Mouse (Mus musculus) thymus, postnatal 0 days (tissue): ENCODE measurements around the gene Nt5c2. TPM values are rescaled to one million over a fixed set of nuclear protein-coding genes. Genes with fewer than 3 reads are reported as not detected.
"Not testable (repeated sequence)": the region's sequence is repeated elsewhere in the genome, so short reads cannot be mapped to it uniquely, and the experiment has no call there.

ENCODE experiments used
- DNase-seq: peaks from one replicate; pipeline ENCODE4 v3.0.0-alpha.2; 2015; ENCODE audit warnings: low spot score
- polyA plus RNA-seq: library from polyadenylated mRNA; unstranded; fragments of >200 nt; fragmentation: Nextera tagmentation; extraction: Ambion mirVana; gene quantifications from 2 replicates; pipeline ENCODE4 v1.2.1, GENCODE M21; 2015

Nt5c2 gene
- polyA plus RNA-seq, 1 experiment from 2014 or later: 120 TPM

DNA sequence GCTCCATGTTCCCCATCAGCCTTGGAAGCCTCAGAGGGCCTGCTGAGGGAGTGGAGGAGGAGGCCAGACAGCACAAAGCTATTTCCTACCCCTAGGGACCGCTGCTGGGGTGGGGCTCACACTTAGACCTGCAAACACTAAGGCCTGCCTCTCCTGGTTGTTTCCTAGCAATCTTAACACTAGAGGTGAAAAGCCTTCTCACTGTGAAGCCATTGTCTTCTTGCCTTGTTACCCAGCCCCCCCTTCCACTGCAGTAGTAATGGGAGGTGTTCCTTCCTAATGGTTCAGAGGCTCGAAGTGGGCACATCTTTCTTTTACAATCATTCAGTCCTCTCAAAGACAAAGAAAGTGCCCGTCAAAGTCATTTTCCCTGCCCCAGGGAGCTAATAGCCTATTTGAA lies 2.9 kb upstream of the Nt5c2 start:
- no peak for DNase-seq

DNA sequence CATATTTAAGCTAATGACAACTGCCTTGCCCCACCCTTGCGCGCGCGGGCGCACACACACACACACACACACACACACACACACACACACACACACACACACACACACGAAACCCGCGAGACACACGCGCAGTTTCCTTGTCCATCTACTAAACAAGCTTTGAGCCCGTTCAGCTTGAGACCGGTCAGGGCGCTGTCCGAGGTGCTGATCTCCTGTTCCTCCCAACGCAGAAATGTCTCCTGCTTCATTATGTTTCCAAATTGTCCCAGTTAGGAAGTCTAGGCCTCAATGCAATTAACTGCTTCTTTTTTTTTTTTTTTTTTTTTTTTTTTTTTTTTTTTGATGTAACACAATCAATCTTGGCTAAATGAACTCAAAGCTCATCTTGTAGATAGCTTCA lies 1.5 kb upstream of the Nt5c2 start:
- peak; percentile 55 for DNase-seq

DNA sequence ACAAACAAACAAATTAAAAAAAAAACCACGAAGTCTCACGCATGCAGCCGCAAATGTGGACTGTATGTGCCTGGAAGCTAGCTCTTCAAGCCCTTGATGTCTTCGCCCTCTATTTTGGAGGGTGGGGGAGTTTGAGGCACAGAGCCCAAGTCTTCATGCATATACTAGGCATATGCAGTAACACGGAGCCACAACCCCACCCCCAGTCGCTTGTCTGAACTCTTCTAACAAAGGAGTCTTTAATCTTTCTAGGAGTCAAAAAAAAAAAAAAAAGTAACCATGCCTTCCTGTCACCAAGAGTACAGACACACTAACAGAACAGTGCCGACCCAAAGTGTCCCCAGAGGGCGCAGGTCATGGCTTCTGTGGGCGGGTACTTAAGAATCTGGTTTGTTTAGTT lies 1.0 kb upstream of the Nt5c2 start:
- DNase-seq: no peak

DNA sequence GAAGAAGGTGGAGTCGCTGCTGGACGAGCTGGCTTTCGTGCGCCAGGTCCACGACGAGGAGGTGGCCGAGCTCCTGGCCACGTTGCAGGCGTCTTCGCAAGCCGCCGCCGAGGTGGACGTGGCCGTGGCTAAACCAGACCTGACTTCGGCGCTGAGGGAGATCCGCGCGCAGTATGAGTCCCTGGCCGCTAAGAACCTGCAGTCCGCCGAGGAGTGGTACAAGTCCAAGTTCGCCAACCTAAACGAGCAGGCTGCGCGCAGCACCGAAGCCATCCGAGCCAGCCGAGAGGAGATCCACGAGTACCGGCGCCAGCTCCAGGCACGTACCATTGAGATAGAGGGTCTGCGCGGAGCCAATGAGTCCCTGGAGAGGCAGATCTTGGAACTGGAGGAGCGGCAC lies 443 bp upstream of the Nt5c2 start:
- no peak for DNase-seq

DNA sequence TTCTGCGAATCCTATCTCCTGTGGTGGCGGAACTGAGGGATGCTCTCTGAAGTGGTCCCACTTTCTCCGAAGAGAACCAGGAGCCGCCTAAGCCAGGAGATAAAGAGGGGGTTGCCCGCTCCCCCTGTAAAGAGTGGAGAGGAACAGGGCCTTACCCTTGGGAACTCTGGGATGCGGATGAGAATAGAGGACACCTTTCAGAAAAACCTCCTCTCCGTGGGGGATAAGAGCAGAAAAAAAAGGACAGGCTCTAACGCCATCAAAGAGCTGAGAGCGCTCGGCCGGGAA lies 850 bp downstream of the Nt5c2 start:
- no peak for DNase-seq

DNA sequence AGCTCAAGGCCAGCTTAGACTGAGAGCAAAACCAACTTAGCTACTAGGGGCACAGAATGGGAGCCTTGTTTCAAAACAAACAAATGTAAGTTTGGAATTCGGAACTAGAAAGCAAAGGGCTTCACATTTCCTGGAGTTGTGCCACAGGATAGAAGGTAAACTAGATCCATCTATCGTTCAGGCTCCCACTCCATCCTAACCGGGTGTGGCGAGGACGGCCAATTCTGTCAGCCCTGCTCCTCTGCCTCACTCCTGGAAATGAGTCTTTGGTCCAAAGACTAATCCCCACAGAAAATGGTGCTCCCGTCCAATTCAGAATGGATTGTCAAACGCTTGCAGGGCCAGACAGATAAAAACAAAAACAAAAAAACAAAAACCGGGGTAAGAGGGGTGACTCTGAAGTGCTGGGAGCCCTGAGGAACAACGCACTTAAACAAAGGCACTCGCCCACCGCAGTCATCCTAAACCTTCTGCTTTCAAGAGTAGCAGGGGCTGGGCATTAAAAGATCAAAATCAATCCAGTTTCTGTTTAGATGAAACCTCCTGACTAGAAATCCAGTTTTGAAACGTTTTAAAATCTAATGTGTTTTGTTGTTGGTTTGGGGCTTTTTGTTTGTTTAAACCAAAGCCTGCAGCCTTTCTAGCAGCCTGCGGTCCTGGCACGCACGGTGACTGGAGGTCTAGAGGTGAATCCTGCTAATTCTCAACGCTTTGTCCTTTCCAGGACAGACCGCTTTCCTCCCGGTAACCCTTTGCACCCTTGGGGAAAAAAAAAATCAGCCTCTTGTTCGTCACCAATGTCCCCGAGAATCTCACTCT lies 1.4 kb downstream of the Nt5c2 start:
- no peak for DNase-seq

DNA sequence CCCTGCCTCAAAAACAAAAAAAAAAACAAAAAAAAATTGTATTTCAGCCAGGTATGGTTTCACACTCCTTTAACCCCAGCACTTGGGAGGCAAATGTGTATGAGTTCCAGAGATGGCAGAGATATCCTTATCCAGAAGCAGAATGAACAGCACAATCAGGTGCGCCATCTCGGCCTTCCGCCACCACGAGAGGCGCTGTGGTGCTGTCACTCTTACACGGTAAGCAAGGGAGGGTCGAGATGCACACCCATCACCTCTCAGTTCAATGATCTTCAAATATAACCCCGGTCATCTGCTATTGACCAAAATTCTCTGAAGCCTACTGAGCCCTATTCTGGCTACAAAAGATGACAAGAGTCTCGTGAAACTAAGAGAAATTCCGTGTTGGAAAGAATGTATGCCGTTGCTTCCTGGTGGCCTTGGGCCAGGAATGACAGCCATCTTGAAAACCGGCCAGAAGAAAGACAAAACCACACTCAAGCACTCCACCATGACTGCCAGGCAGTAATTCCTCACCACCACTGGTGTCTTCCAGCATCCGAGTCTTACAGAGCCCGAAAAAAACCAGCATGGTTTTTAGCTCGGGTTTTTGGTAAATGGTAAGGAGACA lies 2.3 kb downstream of the Nt5c2 start:
- DNase-seq: no peak

DNA sequence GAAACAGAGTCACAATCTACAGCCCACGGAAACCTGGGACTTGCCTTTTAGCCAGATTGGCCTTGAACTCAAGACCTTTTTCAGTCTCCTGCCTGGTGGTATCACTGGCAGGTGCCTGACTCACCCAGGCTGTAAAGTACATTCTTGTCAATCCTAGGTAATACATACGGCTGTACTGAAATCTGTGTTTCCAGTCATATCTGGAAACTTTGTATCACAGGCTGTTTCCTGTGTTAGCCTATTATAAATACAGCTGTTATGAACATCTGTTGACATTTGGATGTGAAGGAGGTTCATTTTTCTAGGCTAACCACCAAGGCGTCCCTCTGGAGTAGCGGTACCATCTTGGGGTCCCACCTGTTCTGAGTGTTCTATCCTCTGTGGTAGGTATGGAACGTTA lies 5.0 kb downstream of the Nt5c2 start:
- DNase-seq: no peak

DNA sequence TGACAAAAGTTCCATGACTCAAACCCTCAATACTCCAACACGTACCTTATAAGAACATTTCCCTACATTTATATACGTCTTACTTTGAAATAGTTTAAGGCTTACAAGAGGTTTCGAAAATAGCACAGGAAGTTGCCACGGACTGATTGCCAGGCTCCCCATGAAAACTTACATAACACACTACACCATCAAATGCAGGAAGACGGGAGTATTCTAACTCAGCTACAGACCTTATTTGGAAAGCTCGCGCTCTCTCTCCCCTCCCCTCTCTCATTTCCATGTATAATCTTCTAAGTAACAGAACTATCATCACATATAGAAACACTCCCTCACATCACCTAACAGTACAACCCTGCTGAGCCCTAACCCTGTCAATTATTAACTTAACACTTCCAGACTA lies 5.5 kb downstream of the Nt5c2 start:
- DNase-seq: no peak

DNA sequence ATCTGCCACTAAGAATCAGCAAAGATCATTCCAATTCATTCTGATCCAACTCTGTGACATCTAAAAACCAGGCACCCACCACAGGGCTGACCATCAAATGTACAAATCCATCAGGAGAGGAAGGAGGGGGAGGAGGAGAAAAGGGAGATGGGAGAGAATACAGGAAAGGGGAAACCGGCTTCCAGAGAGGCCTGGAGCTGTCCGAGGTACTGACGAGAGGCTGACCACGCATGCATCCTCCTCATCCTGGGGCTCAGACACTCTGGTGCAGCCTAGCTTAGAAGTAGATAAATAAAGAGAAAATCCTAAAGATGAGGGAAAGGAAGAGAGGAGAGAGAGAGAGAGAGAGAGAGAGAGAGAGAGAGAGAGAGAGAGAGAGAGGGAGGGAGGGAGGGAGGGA lies 8.6 kb downstream of the Nt5c2 start:
- DNase-seq: no peak

DNA sequence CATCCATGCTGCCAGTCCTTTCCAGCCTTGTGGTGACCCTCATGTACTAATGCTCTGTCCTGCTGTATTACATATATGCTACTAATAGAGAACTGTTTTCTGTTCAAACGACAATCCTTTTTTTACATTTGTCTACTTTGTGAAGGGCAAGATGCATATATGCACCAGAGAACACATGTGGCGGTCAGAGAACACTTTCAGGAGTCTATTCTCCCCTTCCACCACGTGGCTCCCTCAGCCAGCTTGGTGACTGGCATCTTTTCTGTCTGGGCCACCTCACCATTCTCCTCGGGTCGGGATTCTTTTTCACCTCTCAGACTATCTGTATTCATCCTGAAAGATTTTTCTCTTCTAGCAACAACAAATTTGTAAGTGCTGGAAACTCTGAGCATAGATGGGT lies 9.1 kb downstream of the Nt5c2 start:
- no peak for DNase-seq

DNA sequence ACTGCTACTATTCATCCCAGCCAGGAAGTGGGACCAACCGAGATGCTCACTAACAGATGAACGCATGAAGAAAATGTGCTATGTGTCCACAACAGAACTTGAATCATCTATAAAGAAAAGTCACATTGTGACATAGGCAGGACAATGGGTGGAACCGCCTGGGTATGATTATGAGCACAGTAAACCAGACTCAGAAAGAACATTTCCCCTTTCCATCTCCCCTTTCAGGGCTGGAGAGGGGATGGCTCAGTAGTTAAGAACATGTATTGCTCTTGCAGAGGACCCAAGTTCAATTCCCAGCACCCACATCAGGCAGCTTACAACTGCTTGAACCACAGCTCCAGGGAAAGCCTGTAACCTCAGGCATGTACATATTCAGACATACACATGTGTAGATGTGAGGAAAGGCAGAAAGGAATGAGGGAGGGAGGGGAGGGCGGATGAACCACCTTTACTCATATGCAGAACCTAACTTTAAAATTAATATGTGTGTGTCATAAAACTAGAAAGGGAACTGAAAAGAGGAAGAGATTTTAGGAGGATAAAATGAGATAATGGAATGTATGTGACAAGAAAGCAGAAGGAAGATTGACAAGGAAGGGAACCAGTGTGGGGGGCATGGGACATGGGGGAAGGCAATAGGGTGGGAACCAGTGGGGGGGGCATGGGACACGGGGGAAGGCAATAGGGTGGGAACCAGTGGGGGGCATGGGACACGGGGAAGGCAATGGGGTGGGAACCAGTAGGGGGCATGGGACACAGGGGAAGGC lies 11.0 kb downstream of the Nt5c2 start:
- no peak for DNase-seq

DNA sequence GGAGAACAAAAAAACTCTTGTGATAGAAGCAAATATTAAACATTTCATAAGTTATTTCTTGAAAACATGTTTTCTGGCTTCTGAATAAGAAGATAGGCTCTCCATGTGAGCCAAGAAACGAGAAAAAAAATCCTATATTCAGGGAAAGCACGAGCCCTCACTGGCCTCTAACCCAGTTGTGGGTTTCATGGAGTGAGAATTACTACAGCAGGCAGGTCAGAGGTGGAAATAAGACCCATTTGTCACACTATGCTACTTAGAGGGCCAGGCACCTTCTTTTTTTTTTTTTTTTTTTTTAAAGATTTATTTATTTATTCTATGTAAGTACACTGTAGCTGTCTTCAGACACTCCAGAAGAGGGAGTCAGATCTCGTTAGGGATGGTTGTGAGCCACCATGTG lies 14.6 kb downstream of the Nt5c2 start:
- DNase-seq: not testable (repeated sequence)

DNA sequence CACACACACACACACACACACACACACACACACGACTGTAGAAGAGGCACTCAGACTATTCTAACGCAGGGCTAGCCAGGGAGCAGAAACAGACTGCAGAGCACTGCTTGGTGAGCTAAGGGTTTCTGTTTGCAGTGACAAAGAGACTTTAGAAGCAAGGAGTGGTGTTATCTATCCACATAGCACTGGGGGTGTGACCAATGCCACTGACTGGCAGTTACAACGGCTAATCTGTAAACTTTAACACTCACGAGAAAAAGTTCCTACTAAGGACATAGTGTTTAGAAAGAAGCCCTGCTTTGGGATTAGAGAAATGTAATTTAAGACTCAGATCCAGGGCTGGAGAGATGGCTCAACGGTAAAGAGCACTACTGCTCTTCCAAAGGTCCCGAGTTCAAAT lies 15.2 kb downstream of the Nt5c2 start:
- no peak for DNase-seq

DNA sequence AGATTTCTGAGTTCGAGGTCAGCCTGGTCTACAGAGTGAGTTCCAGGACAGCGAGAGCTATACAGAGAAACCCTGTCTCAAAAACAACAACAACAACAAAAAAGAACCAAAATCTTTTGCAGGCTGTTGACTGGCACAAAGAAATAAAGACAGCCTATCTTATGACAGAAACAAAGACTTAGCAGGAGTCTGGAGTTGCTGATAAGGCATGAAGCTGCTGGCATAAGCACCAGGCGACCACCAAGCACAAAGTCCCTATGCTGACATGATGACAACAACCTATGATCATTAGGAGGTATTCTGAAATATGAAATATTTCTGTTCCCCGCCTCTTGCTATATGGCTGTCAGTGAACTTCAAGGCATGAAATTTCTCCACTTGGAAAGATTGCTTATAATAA lies 16.0 kb downstream of the Nt5c2 start:
- DNase-seq: no peak

DNA sequence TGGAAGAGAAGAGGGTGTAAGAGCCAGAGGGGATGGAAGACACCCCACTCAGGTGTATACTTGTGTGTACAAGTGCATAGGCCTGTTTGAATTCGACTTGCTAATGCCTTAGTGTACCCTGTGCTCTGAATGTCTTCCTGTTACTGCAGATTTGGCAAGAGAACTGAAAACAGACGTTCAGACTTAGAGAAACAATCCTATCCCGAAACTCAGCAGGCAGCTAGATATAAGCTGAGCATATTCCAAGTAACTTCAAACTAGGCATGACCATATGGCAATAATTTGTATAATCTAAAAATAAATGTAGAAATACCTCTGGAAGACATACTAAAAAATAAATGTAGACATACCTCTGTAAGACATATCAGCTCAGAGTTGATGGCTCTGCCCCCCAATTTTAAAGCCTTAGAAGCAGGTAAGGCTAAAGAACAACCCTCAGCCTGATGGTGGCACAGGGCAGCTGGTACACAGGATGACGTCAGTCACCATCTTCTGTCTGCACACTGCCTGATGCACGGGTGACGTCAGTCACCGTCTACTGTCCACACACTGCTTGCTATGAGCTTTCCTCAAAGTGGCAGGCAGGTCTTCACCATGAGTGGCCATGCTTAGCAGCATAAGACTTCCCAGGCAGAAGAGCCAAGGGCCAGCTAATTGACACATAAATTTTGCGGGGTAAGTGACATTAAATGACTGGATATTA lies 16.6 kb downstream of the Nt5c2 start:
- DNase-seq: no peak

DNA sequence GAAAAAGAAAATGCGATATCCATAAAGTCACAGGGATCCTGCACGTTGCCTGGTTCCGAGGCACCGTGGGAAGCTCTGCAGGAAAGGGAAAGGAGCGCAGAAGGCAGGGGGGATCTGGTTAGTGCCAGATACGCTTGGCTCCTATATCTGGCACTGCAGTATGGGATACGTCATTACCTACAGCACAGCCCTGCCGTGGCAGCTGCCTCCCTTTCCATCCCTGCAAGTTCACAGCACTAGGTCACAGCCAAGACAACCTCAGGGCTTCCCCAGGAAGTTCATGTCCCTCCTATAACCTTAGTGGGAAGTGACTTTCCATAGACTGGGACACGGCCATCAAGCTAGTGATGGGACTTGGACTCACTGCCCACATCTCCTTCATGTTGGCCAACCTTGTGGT lies 18.9 kb downstream of the Nt5c2 start:
- no peak for DNase-seq

DNA sequence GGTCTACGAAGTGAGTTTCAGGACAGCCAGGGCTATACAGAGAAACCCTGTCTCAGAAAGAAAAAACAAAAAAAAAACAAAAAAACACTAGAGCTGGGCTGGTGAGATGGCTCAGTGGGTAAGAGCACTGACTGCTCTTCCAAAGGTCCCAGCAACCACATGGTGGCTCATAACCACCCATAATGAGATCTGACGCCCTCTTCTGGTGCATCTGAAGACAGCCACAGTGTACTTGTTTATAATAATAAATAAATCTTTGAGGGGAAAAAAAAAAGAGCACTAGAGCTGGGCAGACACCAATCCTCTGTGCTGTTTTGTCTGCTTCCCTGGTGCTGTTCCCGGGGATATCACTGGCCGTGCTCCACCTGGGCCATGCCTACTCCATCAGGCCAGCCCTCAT lies 22.6 kb downstream of the Nt5c2 start:
- not testable (repeated sequence) for DNase-seq

DNA sequence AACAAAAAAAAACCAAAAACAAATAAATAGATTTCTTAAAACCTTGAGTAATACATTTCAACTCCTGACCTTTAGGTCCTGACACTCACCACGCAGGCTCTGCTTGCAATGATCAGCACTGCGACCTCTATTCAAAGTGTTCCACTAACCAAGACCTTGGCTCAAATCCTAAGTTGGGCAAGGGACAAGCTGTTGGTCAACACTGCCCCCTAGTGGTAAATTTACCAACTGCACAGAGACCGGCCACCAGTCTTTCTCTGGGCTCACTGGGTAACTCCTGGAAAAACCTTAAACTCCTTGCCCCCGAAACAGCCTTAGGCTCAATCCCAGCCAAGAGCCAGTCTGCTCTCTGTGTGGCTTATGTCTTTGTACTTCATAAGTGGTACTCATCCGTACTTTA lies 23.8 kb downstream of the Nt5c2 start:
- DNase-seq: peak; percentile 83

DNA sequence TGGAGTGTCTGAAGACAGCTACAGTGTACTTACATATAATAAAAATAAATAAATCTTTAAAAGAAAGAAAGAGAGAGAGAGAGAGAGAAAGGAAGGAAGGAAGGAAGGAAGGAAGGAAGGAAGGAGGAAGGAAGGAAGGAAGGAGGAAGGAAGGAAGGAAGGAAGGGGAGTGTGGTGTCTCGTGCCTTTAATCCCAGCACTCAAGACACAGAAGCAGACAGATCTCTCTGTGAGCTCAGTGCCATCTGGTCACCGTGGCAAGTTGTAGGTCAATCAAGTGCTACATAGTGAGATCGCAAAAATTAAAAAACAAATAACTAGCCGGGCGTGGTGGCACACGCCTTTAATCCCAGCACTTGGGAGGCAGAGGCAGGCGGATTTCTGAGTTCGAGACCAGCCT lies 24.3 kb downstream of the Nt5c2 start:
- DNase-seq: not testable (repeated sequence)

DNA sequence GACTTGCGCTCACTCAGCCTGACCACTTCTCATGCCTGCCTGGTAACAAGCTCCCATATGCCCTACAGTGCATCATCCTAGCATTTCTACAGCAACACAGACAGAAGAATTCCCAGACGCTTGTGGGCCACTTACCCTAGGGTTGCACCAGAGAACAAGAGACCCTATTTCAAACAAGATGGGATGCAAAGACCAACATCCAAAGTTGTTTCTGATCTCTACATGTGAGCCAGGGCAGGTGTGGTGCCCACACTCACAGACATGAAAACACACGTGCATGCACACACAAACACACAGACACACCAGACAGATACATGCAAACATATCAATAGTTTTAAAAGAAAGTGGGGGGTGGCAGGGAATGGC lies 24.8 kb downstream of the Nt5c2 start:
- DNase-seq: no peak

DNA sequence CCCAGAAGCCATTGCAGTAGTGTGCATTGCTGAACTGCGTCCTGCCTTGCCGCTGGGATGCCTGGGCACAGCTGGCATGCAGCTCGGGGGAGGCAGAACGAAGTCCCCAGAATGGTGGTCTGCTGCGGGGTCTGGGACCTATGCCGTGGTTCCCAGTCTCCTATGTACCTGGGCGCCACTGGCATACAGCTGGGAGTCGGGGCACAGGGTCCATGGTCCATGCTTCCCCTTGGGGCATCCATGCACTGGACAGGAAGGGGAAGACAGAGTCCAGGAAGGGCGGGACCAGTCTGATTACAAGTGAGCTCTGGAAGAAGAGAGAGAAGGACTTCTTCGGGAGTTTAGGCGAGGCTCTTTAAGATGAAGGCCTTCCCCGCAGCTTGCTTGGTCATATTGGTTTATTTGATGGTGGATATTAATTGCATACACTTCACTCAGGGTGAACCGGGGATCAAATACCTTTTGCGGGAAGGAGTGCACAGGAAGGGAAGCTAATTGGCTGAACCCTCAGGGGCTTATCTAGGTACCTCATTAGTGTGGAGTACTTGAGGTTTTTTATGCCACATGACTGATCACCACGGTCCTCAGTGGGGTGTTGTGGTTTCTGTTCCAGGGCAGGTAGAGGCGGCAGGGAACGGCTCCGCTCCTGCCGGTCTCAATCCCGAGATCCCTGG lies 25.3 kb downstream of the Nt5c2 start:
- DNase-seq: no peak
